ENCODE assay signal across 8 mouse cellular contexts in genomic region chr13:49320040-49320439, GRCm38 (mm10). TPM values are rescaled to one million over a fixed set of nuclear protein-coding genes. Genes with fewer than 3 reads are reported as not detected.
DNase-seq lines count a peak whose midpoint lies in the region; ATAC-seq and TF ChIP-seq lines count a peak whose summit lies in the region.

Gene Fgd3 (minus strand): TSS chr13:49320311.

- no peak within 1 kb of the TSS for H3K27ac ChIP-seq in liver, embryonic 11.5 days (ENCODE audit: low read depth, low read length)
- no peak within 1 kb of the TSS for H3K27ac ChIP-seq in liver, postnatal 0 days (ENCODE audit: low read depth)

- H3K4me3 ChIP-seq in liver, embryonic 11.5 days (ENCODE audit: low read depth, low read length) = no peak within 1 kb of the TSS
- no peak within 1 kb of the TSS for H3K4me3 ChIP-seq in liver, postnatal 0 days (ENCODE audit: low read depth, low read length)
- H3K4me3 ChIP-seq in megakaryocyte, embryonic 14.5 days (replicated peaks) = peak within 1 kb of the TSS; percentile 83

- peak within 1 kb of the TSS; percentile 14 for H3K4me2 ChIP-seq in liver, embryonic 11.5 days
- no peak within 1 kb of the TSS for H3K4me2 ChIP-seq in liver, postnatal 0 days (ENCODE audit: low read depth, low read length)

- no peak for TF ChIP-seq POLR2A in brain, embryonic 14.5 days (IDR thresholded peaks at IDR 0.05; ENCODE audit: borderline replicate concordance, extremely low read depth, insufficient read depth, insufficient read length, poor library complexity, severe bottlenecking)

- 28% methylated on average over 10 of the region's 10 CpGs for WGBS in liver, embryonic 11.5 days
- whole genome bisulfite sequencing in liver, postnatal 0 days (ENCODE audit: insufficient replicate concordance) = 20% methylated on average over 10 of the region's 10 CpGs

- no peaks in the 10 kb centered on the region for H3K9me3 ChIP-seq in liver, embryonic 11.5 days (ENCODE audit: control insufficient read depth, low read length)
- H3K9me3 ChIP-seq in liver, postnatal 0 days (ENCODE audit: low read length) = no peaks in the 10 kb centered on the region
- no peaks in the 10 kb centered on the region for H3K9me3 ChIP-seq in megakaryocyte, embryonic 14.5 days

- no peaks in the 10 kb centered on the region for H3K27me3 ChIP-seq in liver, embryonic 11.5 days (replicated peaks; ENCODE audit: control insufficient read depth, insufficient read depth, low read length)
- H3K27me3 ChIP-seq in liver, postnatal 0 days (ENCODE audit: insufficient read depth, low read length) = no peaks in the 10 kb centered on the region
- H3K27me3 ChIP-seq in megakaryocyte, embryonic 14.5 days (replicated peaks) = no peaks in the 10 kb centered on the region

- H3K4me1 ChIP-seq in liver, embryonic 11.5 days (replicated peaks; ENCODE audit: control insufficient read depth, insufficient read depth, low read length) = no peaks in the 10 kb centered on the region
- 0 out of 2 replicates have a peak, but pooled peaks cover 4% of the 10 kb centered on the region for H3K4me1 ChIP-seq in liver, postnatal 0 days (ENCODE audit: insufficient read depth)
- H3K4me1 ChIP-seq in megakaryocyte, embryonic 14.5 days = peaks cover 98% of the 10 kb centered on the region

- no peak within 1 kb of the TSS for H3K9ac ChIP-seq in liver, embryonic 11.5 days (ENCODE audit: low read depth, low read length)
- no peak within 1 kb of the TSS for H3K9ac ChIP-seq in liver, postnatal 0 days (replicated peaks)

- no peak for DNase-seq in liver, embryonic 11.5 days (ENCODE audit: low spot score)
- no peak for DNase-seq in liver, postnatal 0 days
- DNase-seq in brain, embryonic 14.5 days (ENCODE audit: low read depth) = peak; percentile 96
- peak; percentile 35 to 66 for DNase-seq in kidney, postnatal 25 days
- peak; percentile 85 to 90 for DNase-seq in right cerebral cortex, postnatal 10 days (ENCODE audit: low spot score in 2 of 2)
- no peak for DNase-seq in thymus, postnatal 25 days

- ATAC-seq in liver, embryonic 11.5 days (replicated peaks; ENCODE audit: low FRiP score) = 0 out of 2 replicates have a peak, but pooled peaks have one; percentile 29
- no peak for ATAC-seq in liver, postnatal 0 days
- ATAC-seq in granulocyte monocyte progenitor cell, adult 5-6 weeks (replicated peaks; ENCODE audit: poor library complexity, severe bottlenecking) = peak; percentile 33; the same call in 1 of the 2 replicates

- TF ChIP-seq EP300 in liver, postnatal 0 days (IDR thresholded peaks at IDR 0.05; ENCODE audit: low read depth) = no peak

- no peak for TF ChIP-seq CTCF in liver, postnatal 0 days (IDR thresholded peaks at IDR 0.05; ENCODE audit: low read depth)
- no peak for TF ChIP-seq CTCF in brain, embryonic 14.5 days (IDR thresholded peaks at IDR 0.05; ENCODE audit: borderline replicate concordance, extremely low read depth, insufficient read depth, insufficient read length)

- H3K36me3 ChIP-seq in liver, embryonic 11.5 days (ENCODE audit: control insufficient read depth, insufficient read depth, low read length) = no peaks in the 10 kb centered on the region
- H3K36me3 ChIP-seq in liver, postnatal 0 days (replicated peaks; ENCODE audit: insufficient read depth, low read length) = no peaks in the 10 kb centered on the region
- peaks cover 11% of the 10 kb centered on the region for H3K36me3 ChIP-seq in megakaryocyte, embryonic 14.5 days (replicated peaks; ENCODE audit: low read length)

RNA-seq across cellular contexts. Expression of gene Fgd3, which starts in this region (rescaled TPM):
- polyA plus RNA-seq in liver, embryonic 11.5 days (2014; fragmentation: Nextera tagmentation; extraction: Ambion mirVana) = 0.74 and 0.92 TPM in 2 replicates
- 0.57 and 0.62 TPM in 2 replicates for polyA plus RNA-seq in liver, postnatal 0 days (2015; fragmentation: Nextera tagmentation; extraction: Ambion mirVana)
- polyA plus RNA-seq in brain, embryonic 14.5 days (2012; rRNA removed) = 8.6 TPM in 2 replicates
- total RNA-seq in granulocyte monocyte progenitor cell, adult 5-6 weeks (2014; fragmentation: Nextera tagmentation) = 6.6 and 7.0 TPM in 2 replicates
- 6.2 and 8.9 TPM in 2 replicates for total RNA-seq in granulocyte monocyte progenitor cell, adult 5-6 weeks (2017)
- polyA plus RNA-seq in megakaryocyte, embryonic 14.5 days (2012; ENCODE audit: insufficient read depth, low replicate concordance) = 9.1 and 10.4 TPM in 2 replicates

Comparison
In these comparisons a context has a peak if more than half of its experiments do, and no peak if none do; other contexts are left out.
1. Peak in ATAC-seq and H3K4me2 ChIP-seq in liver, embryonic 11.5 days; RNA of the gene not detected or under 1 TPM.
2. DNase-seq: peak in brain, embryonic 14.5 days (single experiment), kidney, postnatal 25 days (2 of 2) and right cerebral cortex, postnatal 10 days (2 of 2); none in liver, embryonic 11.5 days (single experiment), liver, postnatal 0 days (single experiment) and thymus, postnatal 25 days (single experiment).